Mouse (Mus musculus): ENCODE measurements at regions not wholly inside any gene's neighbourhood (a gene's known extent, or its start where the extent isn't known, plus 50 kb on each side); places are given as distances from the start of the nearest gene placed in this dataset.
A peak's percentile ranks its signal among the peaks of the same experiment; 100 is the strongest.

- no peak overlapping the region for H3K4me2 ChIP-seq (ENCODE audit: low read length)
- H3K27ac ChIP-seq (ENCODE audit: low read depth, low read length) = no peak overlapping the region
- no peak overlapping the region for H3K4me3 ChIP-seq (ENCODE audit: low read depth, low read length)
- 82% methylated on average over 4 of the region's 4 CpGs for WGBS
- H3K9me3 ChIP-seq (replicated peaks; ENCODE audit: control insufficient read depth, low read length) = no peaks in the 10 kb centered on the region
- no peaks in the 10 kb centered on the region for H3K36me3 ChIP-seq (ENCODE audit: control insufficient read depth, insufficient read depth, low read length)
- DNase-seq (ENCODE audit: low spot score) = no peak
- no peak for ATAC-seq
- no peaks in the 10 kb centered on the region for H3K27me3 ChIP-seq (replicated peaks; ENCODE audit: control insufficient read depth, insufficient read depth, low read length)
- no peak overlapping the region for H3K9ac ChIP-seq (ENCODE audit: low read length)
- no peaks in the 10 kb centered on the region for H3K4me1 ChIP-seq (ENCODE audit: control insufficient read depth, insufficient read depth, low read length)
Observed at GRCm38 (mm10) chr7:117853716-117854115, 262.3 kb downstream of the Rps15a start.

GRCm38 (mm10) chr7:117852866-117853265, 263.1 kb downstream of the Rps15a start:
- Histone ChIP-seq H3K27me3 (replicated peaks; ENCODE audit: control insufficient read depth, insufficient read depth, low read length) (no peaks in the 10 kb centered on the region), H3K27ac (ENCODE audit: low read depth, low read length) (no peak overlapping the region), H3K4me1 (ENCODE audit: control insufficient read depth, insufficient read depth, low read length) (no peaks in the 10 kb centered on the region), H3K4me3 (ENCODE audit: low read depth, low read length) (no peak overlapping the region), H3K4me2 (ENCODE audit: low read length) (no peak overlapping the region), H3K9me3 (replicated peaks; ENCODE audit: control insufficient read depth, low read length) (no peaks in the 10 kb centered on the region), H3K36me3 (ENCODE audit: control insufficient read depth, insufficient read depth, low read length) (no peaks in the 10 kb centered on the region), H3K9ac (ENCODE audit: low read length) (no peak overlapping the region)
- DNase-seq (ENCODE audit: low spot score) (no peak), ATAC-seq (no peak)
- 84% methylated on average over 2 of the region's 2 CpGs for WGBS

- WGBS = 94% methylated on average over 6 of the region's 6 CpGs
- ATAC-seq (no peak), DNase-seq (ENCODE audit: low spot score) (no peak)
- Histone ChIP-seq H3K36me3 (ENCODE audit: control insufficient read depth, insufficient read depth, low read length) (no peaks in the 10 kb centered on the region), H3K27me3 (replicated peaks; ENCODE audit: control insufficient read depth, insufficient read depth, low read length) (no peaks in the 10 kb centered on the region), H3K9me3 (replicated peaks; ENCODE audit: control insufficient read depth, low read length) (no peaks in the 10 kb centered on the region), H3K4me2 (ENCODE audit: low read length) (no peak overlapping the region), H3K4me3 (ENCODE audit: low read depth, low read length) (no peak overlapping the region), H3K9ac (ENCODE audit: low read length) (no peak overlapping the region), H3K4me1 (ENCODE audit: control insufficient read depth, insufficient read depth, low read length) (no peaks in the 10 kb centered on the region), H3K27ac (ENCODE audit: low read depth, low read length) (no peak overlapping the region)
Observed at GRCm38 (mm10) chr7:117850822-117851221, 265.2 kb downstream of the Rps15a start.

GRCm38 (mm10) chr7:117846041-117846440, 269.9 kb downstream of the Rps15a start:
- no peak overlapping the region for H3K9ac ChIP-seq (ENCODE audit: low read length)
- DNase-seq (ENCODE audit: low spot score) (no peak), ATAC-seq (no peak)
- no peak overlapping the region for H3K4me3 ChIP-seq (ENCODE audit: low read depth, low read length)
- no peaks in the 10 kb centered on the region for H3K27me3 ChIP-seq (replicated peaks; ENCODE audit: control insufficient read depth, insufficient read depth, low read length)
- 88% methylated on average over 5 of the region's 5 CpGs for WGBS
- H3K27ac ChIP-seq (ENCODE audit: low read depth, low read length) = no peak overlapping the region
- no peaks in the 10 kb centered on the region for H3K36me3 ChIP-seq (ENCODE audit: control insufficient read depth, insufficient read depth, low read length)
- no peak overlapping the region for H3K4me2 ChIP-seq (ENCODE audit: low read length)
- no peaks in the 10 kb centered on the region for H3K9me3 ChIP-seq (replicated peaks; ENCODE audit: control insufficient read depth, low read length)
- H3K4me1 ChIP-seq (ENCODE audit: control insufficient read depth, insufficient read depth, low read length) = no peaks in the 10 kb centered on the region

- Histone ChIP-seq H3K9me3 (replicated peaks; ENCODE audit: control insufficient read depth, low read length) (no peaks in the 10 kb centered on the region), H3K4me2 (ENCODE audit: low read length) (no peak overlapping the region), H3K9ac (ENCODE audit: low read length) (no peak overlapping the region), H3K27ac (ENCODE audit: low read depth, low read length) (no peak overlapping the region), H3K27me3 (replicated peaks; ENCODE audit: control insufficient read depth, insufficient read depth, low read length) (no peaks in the 10 kb centered on the region), H3K4me1 (ENCODE audit: control insufficient read depth, insufficient read depth, low read length) (no peaks in the 10 kb centered on the region), H3K36me3 (ENCODE audit: control insufficient read depth, insufficient read depth, low read length) (no peaks in the 10 kb centered on the region), H3K4me3 (ENCODE audit: low read depth, low read length) (no peak overlapping the region)
- WGBS = 40% methylated on average over 5 of the region's 5 CpGs
- no peak for ATAC-seq
- DNase-seq (ENCODE audit: low spot score) = no peak
Observed at GRCm38 (mm10) chr7:117842780-117843179, 273.2 kb downstream of the Rps15a start.

- no peak for DNase-seq (ENCODE audit: low spot score)
- Histone ChIP-seq H3K27me3 (replicated peaks; ENCODE audit: control insufficient read depth, insufficient read depth, low read length) (no peaks in the 10 kb centered on the region), H3K4me3 (ENCODE audit: low read depth, low read length) (no peak overlapping the region), H3K9me3 (replicated peaks; ENCODE audit: control insufficient read depth, low read length) (no peaks in the 10 kb centered on the region), H3K9ac (ENCODE audit: low read length) (no peak overlapping the region), H3K4me2 (ENCODE audit: low read length) (no peak overlapping the region), H3K36me3 (ENCODE audit: control insufficient read depth, insufficient read depth, low read length) (no peaks in the 10 kb centered on the region), H3K4me1 (ENCODE audit: control insufficient read depth, insufficient read depth, low read length) (0 out of 2 replicates have a peak, but pooled peaks cover 4% of the 10 kb centered on the region), H3K27ac (ENCODE audit: low read depth, low read length) (no peak overlapping the region)
- no peak for ATAC-seq
- WGBS = 12% methylated on average over 3 of the region's 3 CpGs
Observed at GRCm38 (mm10) chr7:117795035-117795434, 321.0 kb downstream of the Rps15a start.

- DNase-seq (ENCODE audit: low spot score) (peak; percentile 14), ATAC-seq (no peak)
- Histone ChIP-seq H3K27me3 (replicated peaks; ENCODE audit: control insufficient read depth, insufficient read depth, low read length) (no peaks in the 10 kb centered on the region), H3K4me1 (ENCODE audit: control insufficient read depth, insufficient read depth, low read length) (0 out of 2 replicates have a peak, but pooled peaks cover 4% of the 10 kb centered on the region), H3K9ac (ENCODE audit: low read length) (no peak overlapping the region), H3K4me3 (ENCODE audit: low read depth, low read length) (no peak overlapping the region), H3K4me2 (ENCODE audit: low read length) (no peak overlapping the region), H3K36me3 (ENCODE audit: control insufficient read depth, insufficient read depth, low read length) (no peaks in the 10 kb centered on the region), H3K9me3 (replicated peaks; ENCODE audit: control insufficient read depth, low read length) (no peaks in the 10 kb centered on the region), H3K27ac (ENCODE audit: low read depth, low read length) (no peak overlapping the region)
- 77% methylated on average over 6 of the region's 6 CpGs for WGBS
Observed at GRCm38 (mm10) chr7:117793991-117794390, 322.0 kb downstream of the Rps15a start.

- 0 out of 2 replicates have a peak, but pooled peaks cover 4% of the 10 kb centered on the region for H3K4me1 ChIP-seq (ENCODE audit: control insufficient read depth, insufficient read depth, low read length)
- WGBS = 79% methylated on average over 4 of the region's 4 CpGs
Observed at GRCm38 (mm10) chr7:117792456-117792855, 323.5 kb downstream of the Rps15a start.

GRCm38 (mm10) chr7:117778996-117779395, 337.0 kb downstream of the Rps15a start:
- no peak overlapping the region for H3K9ac ChIP-seq (ENCODE audit: low read length)
- no peaks in the 10 kb centered on the region for H3K36me3 ChIP-seq (ENCODE audit: control insufficient read depth, insufficient read depth, low read length)
- H3K9me3 ChIP-seq (replicated peaks; ENCODE audit: control insufficient read depth, low read length) = no peaks in the 10 kb centered on the region
- ATAC-seq = no peak
- H3K4me1 ChIP-seq (ENCODE audit: control insufficient read depth, insufficient read depth, low read length) = no peaks in the 10 kb centered on the region
- no peak overlapping the region for H3K27ac ChIP-seq (ENCODE audit: low read depth, low read length)
- H3K27me3 ChIP-seq (replicated peaks; ENCODE audit: control insufficient read depth, insufficient read depth, low read length) = no peaks in the 10 kb centered on the region
- no peak overlapping the region for H3K4me3 ChIP-seq (ENCODE audit: low read depth, low read length)
- no peak for DNase-seq (ENCODE audit: low spot score)
- H3K4me2 ChIP-seq (ENCODE audit: low read length) = no peak overlapping the region
- WGBS = 93% methylated on average over 4 of the region's 4 CpGs

More at GRCm38 (mm10) chr7:117792456-117792855, 323.5 kb downstream of the Rps15a start:
- H3K4me3 ChIP-seq (ENCODE audit: low read depth, low read length) = no peak overlapping the region
- H3K36me3 ChIP-seq (ENCODE audit: control insufficient read depth, insufficient read depth, low read length) = no peaks in the 10 kb centered on the region
- H3K9ac ChIP-seq (ENCODE audit: low read length) = no peak overlapping the region
- DNase-seq (ENCODE audit: low spot score) (no peak), ATAC-seq (no peak)
- H3K9me3 ChIP-seq (replicated peaks; ENCODE audit: control insufficient read depth, low read length) = no peaks in the 10 kb centered on the region
- no peak overlapping the region for H3K27ac ChIP-seq (ENCODE audit: low read depth, low read length)
- H3K4me2 ChIP-seq (ENCODE audit: low read length) = no peak overlapping the region
- H3K27me3 ChIP-seq (replicated peaks; ENCODE audit: control insufficient read depth, insufficient read depth, low read length) = no peaks in the 10 kb centered on the region
